Mouse (Mus musculus) CH12.LX (cell line): ENCODE measurements around the gene Lrrc29. TPM values are rescaled to one million over a fixed set of nuclear protein-coding genes. Genes with fewer than 3 reads are reported as not detected.

Experiments
- DNase-seq: peaks from one replicate; pipeline ENCODE4 v3.0.0-alpha.2; 2013; ENCODE audit errors: extremely low read depth
- H3K27ac ChIP-seq: 2 replicates; pipeline ENCODE4 v1.5.1; 2012; ENCODE audit warnings: low read depth, mild to moderate bottlenecking, control low read depth, moderate library complexity; ENCODE audit not compliant: insufficient read depth
- H3K27me3 ChIP-seq: replicated peaks from 2 replicates; pipeline ENCODE3; 2012; ENCODE audit warnings: inconsistent platforms
- H3K36me3 ChIP-seq, 2 experiments: replicated peaks in 1 of 2; 2 replicates each; pipeline versions ENCODE3 to v1.6.1; 2012; ENCODE audit warnings: inconsistent platforms in 1 of 2, low read length in 1 of 2, mild to moderate bottlenecking in 1 of 2, mixed read lengths in 1 of 2, moderate library complexity in 1 of 2; ENCODE audit not compliant: control insufficient read depth in 1 of 2, insufficient read depth in 1 of 2
- H3K4me1 ChIP-seq, 2 experiments: 2 replicates each; pipeline ENCODE4 v1.6.1; 2012; ENCODE audit warnings: inconsistent platforms in 1 of 2, moderate library complexity in 1 of 2; ENCODE audit not compliant: insufficient read depth in 2 of 2, control insufficient read depth in 1 of 2
- H3K4me2 ChIP-seq: 2 replicates; pipeline ENCODE4 v1.6.1; 2012; ENCODE audit warnings: low read depth, mild to moderate bottlenecking, control low read depth; ENCODE audit not compliant: poor library complexity, insufficient read depth, severe bottlenecking
- H3K4me3 ChIP-seq, 3 experiments: fragments of 150-350 bp in 1 of 3; sonication (generic) in 1 of 3; replicated peaks in 1 of 3; 2 replicates each; pipeline versions ENCODE3 to v1.5.1; 2011 to 2012; ENCODE audit warnings: low read depth in 2 of 3, low read length in 2 of 3, mild to moderate bottlenecking in 2 of 3, moderate library complexity in 2 of 3, control low read depth in 1 of 3, improper control_type of control experiment in 1 of 3, inconsistent platforms in 1 of 3, mixed read lengths in 1 of 3; ENCODE audit not compliant: poor library complexity in 1 of 3
- H3K79me2 ChIP-seq: replicated peaks from 2 replicates; pipeline ENCODE4 v1.6.1; 2012; ENCODE audit warnings: mild to moderate bottlenecking, moderate library complexity; ENCODE audit not compliant: control insufficient read depth, poor library complexity, insufficient read depth, severe bottlenecking; ENCODE audit errors: extremely low read depth
- H3K9ac ChIP-seq: 2 replicates; pipeline ENCODE4 v1.6.1; 2012; ENCODE audit warnings: low read depth, mild to moderate bottlenecking, control low read depth, moderate library complexity; ENCODE audit not compliant: insufficient read depth
- H3K9me3 ChIP-seq: replicated peaks from 2 replicates; pipeline ENCODE3; 2012; ENCODE audit warnings: low read length, inconsistent platforms, mixed read lengths
- BHLHE40 ChIP-seq: IDR thresholded peaks from 2 replicates; pipeline ENCODE4 v1.6.1; 2011; ENCODE audit warnings: mild to moderate bottlenecking, low read depth, low read length, improper control_type of control experiment
- CHD1 ChIP-seq: IDR thresholded peaks from 2 replicates; pipeline ENCODE4 v1.6.1; 2012; ENCODE audit warnings: low read depth, low read length, improper control_type of control experiment, inconsistent platforms
- CHD2 ChIP-seq: IDR thresholded peaks from 2 replicates; pipeline ENCODE4 v1.6.1; 2011; ENCODE audit warnings: low read length, improper control_type of control experiment
- CTCF ChIP-seq, 2 experiments: IDR thresholded peaks in 1 of 2; conservative IDR thresholded peaks in 1 of 2; 2 replicates each; pipeline ENCODE4 v1.5.1; 2011 to 2012; ENCODE audit warnings: low read depth in 2 of 2, low read length in 2 of 2, improper control_type of control experiment in 1 of 2, inconsistent platforms in 1 of 2, mild to moderate bottlenecking in 1 of 2, moderate library complexity in 1 of 2
- E2F4 ChIP-seq: IDR thresholded peaks from 2 replicates; pipeline ENCODE4 v1.6.1; 2011; ENCODE audit warnings: low read depth, low read length, improper control_type of control experiment; ENCODE audit not compliant: insufficient replicate concordance
- ELF1 ChIP-seq: IDR thresholded peaks from 2 replicates; pipeline ENCODE4 v1.6.1; 2014; ENCODE audit warnings: low read depth, mild to moderate bottlenecking, inconsistent platforms, low read length, improper control_type of control experiment
- EP300 ChIP-seq: IDR thresholded peaks from 2 replicates; pipeline ENCODE4 v1.6.1; 2011; ENCODE audit warnings: low read length, improper control_type of control experiment
- ETS1 ChIP-seq: conservative IDR thresholded peaks from 2 replicates; pipeline ENCODE4 v1.6.1; 2012; ENCODE audit warnings: low read depth, mild to moderate bottlenecking, inconsistent platforms, low read length, improper control_type of control experiment, moderate library complexity
- GABPA ChIP-seq: IDR thresholded peaks from 2 replicates; pipeline ENCODE4 v1.6.1; 2012; ENCODE audit warnings: low read depth, low read length, improper control_type of control experiment, inconsistent platforms; ENCODE audit not compliant: insufficient replicate concordance
- HCFC1 ChIP-seq: IDR thresholded peaks from 2 replicates; pipeline ENCODE4 v1.6.1; 2012; ENCODE audit warnings: low read depth, mild to moderate bottlenecking, inconsistent platforms, low read length, improper control_type of control experiment
- IRF4 ChIP-seq: IDR thresholded peaks from 2 replicates; pipeline ENCODE4 v1.6.1; 2014; ENCODE audit warnings: low read depth, mild to moderate bottlenecking, inconsistent platforms, low read length, improper control_type of control experiment
- JUN ChIP-seq: IDR thresholded peaks from 2 replicates; pipeline ENCODE4 v1.6.1; 2011; ENCODE audit warnings: low read depth, mild to moderate bottlenecking, low read length, improper control_type of control experiment, moderate library complexity; ENCODE audit not compliant: insufficient read depth
- JUND ChIP-seq: conservative IDR thresholded peaks from 2 replicates; pipeline ENCODE4 v1.6.1; 2011; ENCODE audit warnings: low read depth, low read length, improper control_type of control experiment
- KAT2A ChIP-seq: IDR thresholded peaks from 2 replicates; pipeline ENCODE4 v1.6.1; 2012; ENCODE audit warnings: low read length, improper control_type of control experiment, inconsistent platforms; ENCODE audit not compliant: insufficient replicate concordance
- MAFK ChIP-seq: IDR thresholded peaks from 2 replicates; pipeline ENCODE4 v1.6.1; 2011; ENCODE audit warnings: low read length, improper control_type of control experiment; ENCODE audit not compliant: insufficient replicate concordance
- MAX ChIP-seq: IDR thresholded peaks from 2 replicates; pipeline ENCODE4 v1.6.1; 2011; ENCODE audit warnings: low read length, improper control_type of control experiment
- MAZ ChIP-seq: IDR thresholded peaks from 2 replicates; pipeline ENCODE4 v1.6.1; 2012; ENCODE audit warnings: low read depth, mild to moderate bottlenecking, inconsistent platforms, low read length, improper control_type of control experiment, moderate library complexity
- MEF2A ChIP-seq: IDR thresholded peaks from 2 replicates; pipeline ENCODE4 v1.6.1; 2014; ENCODE audit warnings: low read depth, mild to moderate bottlenecking, inconsistent platforms, low read length, improper control_type of control experiment, borderline replicate concordance
- MXI1 ChIP-seq: IDR thresholded peaks from 2 replicates; pipeline ENCODE4 v1.6.1; 2011; ENCODE audit warnings: mild to moderate bottlenecking, low read depth, low read length, improper control_type of control experiment
- MYC ChIP-seq: IDR thresholded peaks from 2 replicates; pipeline ENCODE4 v1.6.1; 2011; ENCODE audit warnings: low read depth, mild to moderate bottlenecking, improper control_type of control experiment, low read length
- NELFE ChIP-seq: IDR thresholded peaks from 2 replicates; pipeline ENCODE4 v1.6.1; 2011; ENCODE audit warnings: low read depth, low read length, improper control_type of control experiment
- NRF1 ChIP-seq: IDR thresholded peaks from 2 replicates; pipeline ENCODE4 v1.6.1; 2014; ENCODE audit warnings: low read depth, mild to moderate bottlenecking, inconsistent platforms, low read length, improper control_type of control experiment, moderate library complexity
- PAX5 ChIP-seq: IDR thresholded peaks from 2 replicates; pipeline ENCODE4 v1.6.1; 2012; ENCODE audit warnings: low read length, inconsistent platforms, mixed read lengths
- POLR2A ChIP-seq: IDR thresholded peaks from 2 replicates; pipeline ENCODE4 v1.6.1; 2011; ENCODE audit warnings: low read depth, mild to moderate bottlenecking, improper control_type of control experiment, low read length
- POLR2AphosphoS2 ChIP-seq: IDR thresholded peaks from 2 replicates; pipeline ENCODE4 v1.6.1; 2011; ENCODE audit warnings: low read depth, low read length, improper control_type of control experiment
- RAD21 ChIP-seq: IDR thresholded peaks from 2 replicates; pipeline ENCODE4 v1.6.1; 2011; ENCODE audit warnings: low read depth, mild to moderate bottlenecking, low read length, improper control_type of control experiment, moderate library complexity
- RCOR1 ChIP-seq: conservative IDR thresholded peaks from 2 replicates; pipeline ENCODE4 v1.6.1; 2012; ENCODE audit warnings: low read depth, mild to moderate bottlenecking, inconsistent platforms, low read length, improper control_type of control experiment
- SIN3A ChIP-seq: IDR thresholded peaks from 2 replicates; pipeline ENCODE4 v1.6.1; 2012; ENCODE audit warnings: low read length, improper control_type of control experiment, inconsistent platforms
- SMC3 ChIP-seq: IDR thresholded peaks from 2 replicates; pipeline ENCODE4 v1.6.1; 2011; ENCODE audit warnings: low read depth, low read length, improper control_type of control experiment
- TBP ChIP-seq: conservative IDR thresholded peaks from 2 replicates; pipeline ENCODE4 v1.6.1; 2011; ENCODE audit warnings: low read depth, low read length, improper control_type of control experiment
- TCF12 ChIP-seq: IDR thresholded peaks from 2 replicates; pipeline ENCODE4 v1.6.1; 2014; ENCODE audit warnings: low read depth, mild to moderate bottlenecking, inconsistent platforms, low read length, improper control_type of control experiment
- UBTF ChIP-seq: IDR thresholded peaks from 2 replicates; pipeline ENCODE4 v1.6.1; 2012; ENCODE audit warnings: low read depth, mild to moderate bottlenecking, inconsistent platforms, low read length, improper control_type of control experiment, moderate library complexity
- USF1 ChIP-seq: IDR thresholded peaks from 2 replicates; pipeline ENCODE4 v1.6.1; 2014; ENCODE audit warnings: low read depth, mild to moderate bottlenecking, inconsistent platforms, low read length, improper control_type of control experiment
- USF2 ChIP-seq: conservative IDR thresholded peaks from 2 replicates; pipeline ENCODE4 v1.6.1; 2011; ENCODE audit warnings: low read depth, low read length, improper control_type of control experiment
- ZC3H11A ChIP-seq: IDR thresholded peaks from 2 replicates; pipeline ENCODE4 v1.6.1; 2012; ENCODE audit warnings: low read depth, mild to moderate bottlenecking, inconsistent platforms, low read length, improper control_type of control experiment
- ZKSCAN1 ChIP-seq: IDR thresholded peaks from 2 replicates; pipeline ENCODE4 v1.6.1; 2012; ENCODE audit warnings: low read depth, inconsistent platforms, low read length, improper control_type of control experiment, borderline replicate concordance
- ZMIZ1 ChIP-seq: IDR thresholded peaks from 2 replicates; pipeline ENCODE4 v1.6.1; 2012; ENCODE audit warnings: low read depth, mild to moderate bottlenecking, inconsistent platforms, low read length, improper control_type of control experiment
- ZNF384 ChIP-seq: IDR thresholded peaks from 2 replicates; pipeline ENCODE4 v1.6.1; 2012; ENCODE audit warnings: low read depth, low read length, improper control_type of control experiment, inconsistent platforms
- dilution Hi-C: fragments of 300-500 bp; cut with MboI; formaldehyde crosslinking; loops from 2 replicates; pipeline ENCODE4 v1.14.3; 2020; ENCODE audit warnings: low sequenced_read_pairs; ENCODE audit not compliant: extremely low pct_unique_long_range_greater_than_20kb, extremely low pct_ligation_motif_present
- in situ Hi-C: fragments of 300-500 bp; cut with MboI; formaldehyde crosslinking; loops from 3 replicates; pipeline ENCODE4 v1.14.3; 2019; ENCODE audit warnings: low sequenced_read_pairs, low pct_ligation_motif_present, low pct_unique_long_range_greater_than_20kb, mixed read lengths
- polyA plus RNA-seq: library from polyadenylated mRNA; unstranded; fragments of >175 nt; gene quantifications from 2 replicates; pipeline ENCODE4 v1.2.1, GENCODE M21; 2012; ENCODE audit warnings: low read depth; ENCODE audit not compliant: insufficient read length
- total RNA-seq, 2 experiments: library from RNA; depleted of rRNA; stranded (reverse); fragments of 300-350 nt in 1 of 2; fragments of >200 nt in 1 of 2; gene quantifications; 2 replicates each; pipeline ENCODE4 v1.2.3; 2012 to 2014

Gene Lrrc29
- total and polyA plus RNA-seq, 3 experiments: 1.4 to 1.8 (median 1.7) TPM

DNA sequence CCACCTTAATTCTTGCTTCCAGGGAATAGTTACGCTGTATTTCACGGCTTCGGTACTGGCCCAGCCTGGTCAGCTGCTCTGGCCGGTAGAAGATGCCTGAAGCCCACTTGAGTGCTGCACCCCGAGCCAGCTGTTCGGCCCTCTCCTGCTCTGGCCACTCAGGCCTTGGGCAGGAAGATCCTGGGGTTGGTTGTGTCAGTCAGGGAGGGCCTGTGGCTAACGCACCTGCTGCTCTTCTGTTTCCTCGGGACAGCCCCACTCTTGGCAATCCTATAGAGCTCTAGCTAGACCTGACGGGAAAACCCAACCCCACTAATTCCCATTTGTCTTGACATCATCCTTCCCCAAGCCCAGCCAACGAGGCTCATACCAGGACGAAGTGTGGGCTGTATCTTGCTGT is 30.8 kb downstream of the Lrrc29 start:
- Histone ChIP-seq H3K9me3 (no peaks in the 10 kb centered on the region), H3K79me2 (peaks cover 23% of the 10 kb centered on the region), H3K4me1 (peaks cover 8 to 42% of the 10 kb centered on the region in 2 experiments), H3K36me3 (peaks cover 5 to 30% of the 10 kb centered on the region in 2 experiments), H3K27me3 (no peaks in the 10 kb centered on the region), H3K4me3 (peak overlapping the region; percentile 57 to 96 (median 82)), H3K9ac (peak overlapping the region; percentile 45; the same call in 1 of the 2 replicates), H3K4me2 (peak overlapping the region; percentile 88), H3K27ac (peak overlapping the region; percentile 65)
- in situ Hi-C loops: no loop called here
- dilution Hi-C loops: no loop called here
- TF ChIP-seq JUN (no peak), MYC (no peak), MAZ (0 out of 2 replicates have a peak, but pooled peaks have one; percentile 51), NRF1 (no peak), UBTF (no peak), HCFC1 (peak; percentile 31; the same call in 1 of the 2 replicates), ZKSCAN1 (no peak), NELFE (no peak), MAFK (no peak), ZMIZ1 (no peak), USF2 (no peak), ZC3H11A (no peak), EP300 (peak; percentile 65), CHD1 (0 out of 2 replicates have a peak, but pooled peaks have one; percentile 34), GABPA (no peak), POLR2A (no peak), RAD21 (no peak), MXI1 (no peak), ELF1 (no peak), KAT2A (no peak), CTCF (conservative IDR thresholded peaks at IDR 0.05 in 1 of 2, IDR thresholded peaks at IDR 0.05 in 1 of 2; ENCODE audit: low read depth in 2 of 2, low read length in 2 of 2) (no peak), PAX5 (no peak), POLR2AphosphoS2 (no peak), ETS1 (no peak), JUND (no peak), MEF2A (no peak; the same call in 1 of the 2 replicates), TBP (no peak), IRF4 (peak; percentile 67), SIN3A (peak; percentile 19; the same call in 1 of the 2 replicates), RCOR1 (peak; percentile 91; the same call in 1 of the 2 replicates), MAX (peak; percentile 58; the same call in 1 of the 2 replicates), ZNF384 (no peak), TCF12 (peak; percentile 77), CHD2 (peak; percentile 44; the same call in 1 of the 2 replicates), USF1 (no peak), BHLHE40 (0 out of 2 replicates have a peak, but pooled peaks have one; percentile 9), SMC3 (no peak), E2F4 (no peak)
- peak; percentile 61 for DNase-seq
